Mouse (Mus musculus) liver, embryonic 14.5 days (tissue): ENCODE data around the gene Tmem164.

Experiments
- CTCF ChIP-seq: IDR thresholded peaks from 2 replicates; pipeline ENCODE4 v1.5.1; 2016; ENCODE audit warnings: antibody characterized with exemption, low read depth, control low read depth
- EP300 ChIP-seq: IDR thresholded peaks from 2 replicates; pipeline ENCODE4 v1.6.1; 2016; ENCODE audit warnings: antibody characterized with exemption, low read depth

DNA sequence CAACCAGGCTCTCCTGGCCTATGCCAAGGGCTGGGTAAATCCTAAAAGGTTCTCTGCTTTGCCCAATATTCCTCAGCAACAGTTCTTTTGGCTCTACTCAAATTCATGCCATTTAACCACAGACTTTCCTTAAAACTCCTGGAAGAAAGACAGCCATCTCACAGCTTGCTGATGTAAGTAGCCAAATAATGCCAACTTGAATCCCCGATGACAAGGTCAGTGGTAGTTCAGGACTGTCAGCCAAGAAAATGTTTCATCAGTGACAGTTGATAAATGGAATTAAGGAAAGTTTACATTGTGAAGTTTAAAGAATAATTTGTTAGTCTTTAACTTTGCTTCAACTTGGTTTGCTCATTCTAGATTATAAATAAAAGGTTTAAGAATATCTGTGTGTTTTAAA is 8.5 kb upstream of the Tmem164 start:
- TF ChIP-seq CTCF (no peak), EP300 (no peak)
